Mouse (Mus musculus): ENCODE measurements around the gene Rbbp5. TPM values are rescaled to one million over a fixed set of nuclear protein-coding genes. Genes with fewer than 3 reads are reported as not detected.
A peak's percentile ranks its signal among the peaks of the same experiment; 100 is the strongest.
"Not testable (repeated sequence)": the region's sequence is repeated elsewhere in the genome, so short reads cannot be mapped to it uniquely, and the experiment has no call there.

Gene Rbbp5
- total RNA-seq, 2 experiments from 2014 or later = 18.4 to 23.5 TPM

GRCm38 (mm10) chr1:132469519-132469918 lies 7.6 kb upstream of the Rbbp5 start:
- DNase-seq = no peak
- Histone ChIP-seq H3K4me3 (no peak overlapping the region), H3K27ac (no peak overlapping the region)
- intact Hi-C loops (cut with DNase I) = no loop called here
- TF ChIP-seq CTCF (IDR thresholded peaks at IDR 0.05) = peak; percentile 3; the same call in 1 of the 2 replicates

- H3K4me3 ChIP-seq; intact Hi-C loops (cut with DNase I); H3K27ac ChIP-seq; DNase-seq: not testable (repeated sequence)
Observed at GRCm38 (mm10) chr1:132470031-132470430, 7.1 kb upstream of the Rbbp5 start.

GRCm38 (mm10) chr1:132471032-132471431 lies 6.1 kb upstream of the Rbbp5 start:
- intact Hi-C loops (cut with DNase I) = no loop called here

DNA sequence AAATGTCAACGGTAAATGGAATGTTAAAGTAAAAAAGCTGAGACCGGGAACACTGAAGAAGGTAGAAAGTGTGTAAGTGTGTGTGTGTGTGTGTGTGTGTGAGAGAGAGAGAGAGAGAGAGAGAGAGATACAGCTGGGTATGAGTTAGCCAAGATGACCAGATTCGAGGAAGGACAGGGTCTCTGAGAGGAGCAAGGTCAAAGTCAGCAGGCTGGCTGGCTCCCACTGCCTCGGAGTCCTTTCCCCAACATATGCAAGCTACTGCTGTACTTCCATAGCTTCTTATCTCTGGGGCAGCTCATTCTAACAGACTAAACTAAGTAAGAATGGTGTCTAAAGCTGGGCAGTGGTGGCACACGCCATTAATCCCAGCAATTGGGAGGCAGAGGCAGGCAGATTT lies 5.7 kb upstream of the Rbbp5 start:
- intact Hi-C loops (cut with DNase I) = no loop called here
- Histone ChIP-seq H3K4me3 (no peak overlapping the region), H3K27ac (no peak overlapping the region)
- DNase-seq = no peak
- no peak for TF ChIP-seq CTCF (IDR thresholded peaks at IDR 0.05)

More at GRCm38 (mm10) chr1:132471032-132471431, 6.1 kb upstream of the Rbbp5 start:
- H3K4me3 ChIP-seq = no peak overlapping the region
- no peak for TF ChIP-seq CTCF (IDR thresholded peaks at IDR 0.05)
- no peak overlapping the region for H3K27ac ChIP-seq
- no peak for DNase-seq

- Histone ChIP-seq H3K4me3 (no peak overlapping the region), H3K27ac (no peak overlapping the region)
- intact Hi-C loops (cut with DNase I) = no loop called here
- TF ChIP-seq CTCF (IDR thresholded peaks at IDR 0.05) = 0 out of 2 replicates have a peak, but pooled peaks have one; percentile 14
- DNase-seq = no peak
Observed at GRCm38 (mm10) chr1:132472537-132472936, 4.6 kb upstream of the Rbbp5 start.

GRCm38 (mm10) chr1:132474496-132474895 lies 2.7 kb upstream of the Rbbp5 start:
- intact Hi-C loops (cut with DNase I) = no loop called here
- Histone ChIP-seq H3K27ac (no peak overlapping the region), H3K4me3 (no peak overlapping the region)
- DNase-seq = no peak
- TF ChIP-seq CTCF (IDR thresholded peaks at IDR 0.05) = no peak

GRCm38 (mm10) chr1:132476575-132476927 lies 614 bp upstream of the Rbbp5 start:
- Histone ChIP-seq H3K4me3 (peak overlapping the region; percentile 88), H3K27ac (peak overlapping the region; percentile 99)
- intact Hi-C loops (cut with DNase I) = loop anchor here (2.0 to 5.0 kb wide), 3 partner anchors 39 to 109 kb away; partner anchors contain the start of gene Dstyk
- no peak for DNase-seq
- no peak for TF ChIP-seq CTCF (IDR thresholded peaks at IDR 0.05)

DNA sequence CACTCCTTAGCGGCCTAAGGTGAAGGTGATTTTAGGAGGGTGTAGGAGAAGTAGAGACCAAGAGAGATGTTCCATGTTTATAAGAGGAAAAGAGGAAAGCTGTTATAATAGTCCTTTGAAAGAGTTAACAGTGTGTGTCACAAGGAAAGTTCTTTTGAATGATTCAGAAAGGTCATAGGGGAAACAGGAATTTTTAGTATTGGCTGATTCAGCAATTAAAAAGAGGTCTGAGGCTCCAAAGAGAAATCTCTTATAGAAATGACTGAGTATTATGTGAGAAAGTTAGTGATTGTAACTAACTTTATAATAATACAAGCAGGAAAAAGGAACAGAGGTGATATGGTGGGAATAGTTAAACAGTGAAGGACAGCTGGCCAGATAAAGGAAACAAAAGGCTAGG lies 2.3 kb downstream of the Rbbp5 start:
- intact Hi-C loops (cut with DNase I) = loop anchor here (5.0 kb wide), 2 partner anchors 42 to 112 kb away; no protein-coding TSS in a partner anchor
- Histone ChIP-seq H3K27ac (no peak overlapping the region), H3K4me3 (no peak overlapping the region)
- TF ChIP-seq CTCF (IDR thresholded peaks at IDR 0.05) = no peak
- DNase-seq = no peak

GRCm38 (mm10) chr1:132481619-132482018 lies 4.5 kb downstream of the Rbbp5 start:
- Histone ChIP-seq H3K27ac (no peak overlapping the region), H3K4me3 (no peak overlapping the region)
- DNase-seq = no peak
- intact Hi-C loops (cut with DNase I) = no loop called here
- no peak for TF ChIP-seq CTCF (IDR thresholded peaks at IDR 0.05)

- Histone ChIP-seq H3K27ac (no peak overlapping the region), H3K4me3 (no peak overlapping the region)
- no peak for DNase-seq
- no peak for TF ChIP-seq CTCF (IDR thresholded peaks at IDR 0.05)
- intact Hi-C loops (cut with DNase I) = no loop called here
Observed at GRCm38 (mm10) chr1:132483234-132483633, 6.1 kb downstream of the Rbbp5 start.

GRCm38 (mm10) chr1:132483759-132484158 lies 6.6 kb downstream of the Rbbp5 start:
- Histone ChIP-seq H3K4me3 (no peak overlapping the region), H3K27ac (no peak overlapping the region)
- TF ChIP-seq CTCF (IDR thresholded peaks at IDR 0.05) = no peak
- no peak for DNase-seq
- intact Hi-C loops (cut with DNase I) = no loop called here

- Histone ChIP-seq H3K4me3 (no peak overlapping the region), H3K27ac (no peak overlapping the region)
- intact Hi-C loops (cut with DNase I) = no loop called here
- no peak for DNase-seq
- TF ChIP-seq CTCF (IDR thresholded peaks at IDR 0.05) = no peak
Observed at GRCm38 (mm10) chr1:132500535-132500934, 23.4 kb downstream of the Rbbp5 start.

GRCm38 (mm10) chr1:132505155-132505554 lies 28.0 kb downstream of the Rbbp5 start:
- no peak overlapping the region for H3K4me3 ChIP-seq
- H3K27ac ChIP-seq = no peak overlapping the region
- DNase-seq = no peak
- intact Hi-C loops (cut with DNase I) = no loop called here
- TF ChIP-seq CTCF (IDR thresholded peaks at IDR 0.05) = no peak

GRCm38 (mm10) chr1:132506058-132506457 lies 28.9 kb downstream of the Rbbp5 start, which contains the start of gene Tmem81:
TSS of gene Tmem81 (plus strand) at chr1:132506230.
- Histone ChIP-seq H3K4me3 (no peak within 1 kb of the TSS), H3K27ac (no peak within 1 kb of the TSS)
- no peak for TF ChIP-seq CTCF (IDR thresholded peaks at IDR 0.05)
- DNase-seq = no peak
- intact Hi-C loops (cut with DNase I) = no loop called here

Measured in gastrocnemius, adult 2 months (tissue).